Mouse (Mus musculus) midbrain, embryonic 11.5 days (tissue): Measurements from ENCODE around the gene Eif5a2. TPM values are rescaled to one million over a fixed set of nuclear protein-coding genes. Genes with fewer than 3 reads are reported as not detected.
"Not testable (repeated sequence)": the region's sequence is repeated elsewhere in the genome, so short reads cannot be mapped to it uniquely, and the experiment has no call there.

Source experiments
- ATAC-seq: fragments of 200-750 bp; cut with Nextera tagmentation; 2 replicates; pipeline ENCODE4 v1.8.0; 2017; ENCODE audit warnings: moderate TSS enrichment, moderate library complexity; ENCODE audit not compliant: low FRiP score
- DNase-seq: peaks from one replicate; pipeline ENCODE4 v3.0.0; 2015; ENCODE audit warnings: low spot score; ENCODE audit errors: missing footprints
- H3K27ac ChIP-seq: fragments of 300-500 bp; sonication (generic); 2 replicates; pipeline ENCODE4 v1.5.1; 2014; ENCODE audit warnings: low read depth, low read length
- H3K27me3 ChIP-seq: fragments of 300-500 bp; sonication (generic); 2 replicates; pipeline ENCODE4 v1.6.1; 2014; ENCODE audit warnings: mild to moderate bottlenecking, low read length, moderate library complexity, mixed read lengths; ENCODE audit not compliant: control insufficient read depth, insufficient read depth
- H3K36me3 ChIP-seq: fragments of 300-500 bp; sonication (generic); 2 replicates; pipeline ENCODE4 v1.6.1; 2014; ENCODE audit warnings: mild to moderate bottlenecking, low read length, moderate library complexity, mixed read lengths; ENCODE audit not compliant: control insufficient read depth, insufficient read depth
- H3K4me1 ChIP-seq: fragments of 300-500 bp; sonication (generic); 2 replicates; pipeline ENCODE4 v1.6.1; 2014; ENCODE audit warnings: low read length; ENCODE audit not compliant: control insufficient read depth, insufficient read depth
- H3K4me2 ChIP-seq: fragments of 300-500 bp; sonication (generic); 2 replicates; pipeline ENCODE4 v1.6.1; 2014; ENCODE audit warnings: mild to moderate bottlenecking, moderate library complexity
- H3K4me3 ChIP-seq: fragments of 300-500 bp; sonication (generic); 2 replicates; pipeline ENCODE4 v1.5.1; 2014; ENCODE audit warnings: low read depth, low read length
- H3K9ac ChIP-seq: fragments of 300-500 bp; sonication (generic); 2 replicates; pipeline ENCODE4 v1.6.1; 2014; ENCODE audit warnings: low read length
- H3K9me3 ChIP-seq: fragments of 300-500 bp; sonication (generic); 2 replicates; pipeline ENCODE4 v1.6.1; 2016; ENCODE audit warnings: low read length; ENCODE audit not compliant: control insufficient read depth
- WGBS: fragments of 180-500 bp; shearing (Covaris S2); extraction: QIAGEN DNeasy Blood & Tissue Kit; methylation state at CpG from one replicate; pipeline ENCODE4 v1.1.7; 2014; 5-methylcytosine and 5-hydroxymethylcytosine counted together
- polyA plus RNA-seq: library from polyadenylated mRNA; unstranded; fragments of >200 nt; fragmentation: Nextera tagmentation; extraction: Ambion mirVana; gene quantifications from 2 replicates; pipeline ENCODE4 v1.2.1, GENCODE M21; 2014

The Eif5a2 gene
- polyA plus RNA-seq, 1 experiment from 2014 or later: 18.0 TPM

- WGBS: 86% methylated on average over 8 of the region's 8 CpGs
- no peak for ATAC-seq
- H3K4me2 ChIP-seq: no peak overlapping the region
Measured at GRCm38 (mm10) chr3:28761225-28761789, 19.8 kb upstream of the Eif5a2 start.

DNA sequence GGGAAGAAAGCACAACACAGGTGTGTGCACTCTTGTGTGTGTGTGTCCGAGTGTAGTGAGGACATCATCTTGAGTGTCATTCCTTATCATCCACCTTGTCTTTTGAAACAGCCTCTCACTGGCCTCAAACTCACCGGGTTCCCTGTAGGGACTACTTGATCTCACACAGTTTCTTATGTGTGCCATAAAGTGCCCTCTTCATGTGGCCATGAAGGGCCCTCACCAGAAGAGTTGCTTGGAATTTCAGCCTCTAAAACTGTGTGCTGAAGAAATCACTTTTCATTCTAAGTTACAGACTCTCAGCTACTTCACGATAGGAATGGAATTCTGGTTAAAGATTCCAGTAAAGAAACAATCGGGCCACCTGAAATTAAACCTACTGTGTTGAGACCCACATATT is 14.1 kb upstream of the Eif5a2 start:
- H3K4me1 ChIP-seq: no peaks in the 10 kb centered on the region
- no peak overlapping the region for H3K27ac ChIP-seq
- H3K9me3 ChIP-seq: no peaks in the 10 kb centered on the region
- no peak for DNase-seq
- no peak overlapping the region for H3K4me2 ChIP-seq
- WGBS: 92% methylated on average over 4 of the region's 4 CpGs
- no peak overlapping the region for H3K9ac ChIP-seq
- no peaks in the 10 kb centered on the region for H3K36me3 ChIP-seq
- no peak overlapping the region for H3K4me3 ChIP-seq
- no peaks in the 10 kb centered on the region for H3K27me3 ChIP-seq
- ATAC-seq: no peak

More at GRCm38 (mm10) chr3:28761225-28761789, 19.8 kb upstream of the Eif5a2 start:
- no peaks in the 10 kb centered on the region for H3K9me3 ChIP-seq
- no peak overlapping the region for H3K9ac ChIP-seq
- DNase-seq: peak; percentile 19
- no peak overlapping the region for H3K27ac ChIP-seq
- H3K4me3 ChIP-seq: no peak overlapping the region
- no peaks in the 10 kb centered on the region for H3K36me3 ChIP-seq
- no peaks in the 10 kb centered on the region for H3K4me1 ChIP-seq
- no peaks in the 10 kb centered on the region for H3K27me3 ChIP-seq

GRCm38 (mm10) chr3:28768222-28768621 is 12.9 kb upstream of the Eif5a2 start:
- 78% methylated on average over 3 of the region's 3 CpGs for WGBS
- DNase-seq: no peak
- Histone ChIP-seq H3K36me3 (no peaks in the 10 kb centered on the region), H3K9ac (no peak overlapping the region), H3K27me3 (no peaks in the 10 kb centered on the region), H3K4me1 (no peaks in the 10 kb centered on the region), H3K27ac (no peak overlapping the region), H3K4me2 (no peak overlapping the region), H3K9me3 (no peaks in the 10 kb centered on the region), H3K4me3 (no peak overlapping the region)
- no peak for ATAC-seq

DNA sequence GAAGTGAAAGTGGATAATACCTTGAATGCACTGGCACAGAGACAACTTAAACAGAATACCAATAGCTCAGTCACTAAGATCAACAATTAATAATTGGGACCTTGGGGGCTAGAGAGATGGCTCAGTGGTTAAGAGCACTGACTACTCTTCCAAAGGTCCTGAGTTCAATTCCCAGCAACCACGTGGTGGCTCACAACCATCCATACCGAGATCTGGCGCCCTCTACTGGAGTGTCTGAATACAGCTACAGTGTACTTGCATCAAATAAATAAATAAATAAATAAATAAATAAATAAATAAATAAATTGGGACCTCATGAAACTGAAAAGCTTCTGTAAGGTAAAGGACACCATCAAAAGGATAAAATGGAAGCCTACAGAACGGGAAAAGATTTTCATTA is 8.2 kb upstream of the Eif5a2 start:
- DNase-seq, ATAC-seq, H3K9me3 ChIP-seq, H3K9ac ChIP-seq, H3K27ac ChIP-seq, H3K36me3 ChIP-seq, H3K4me1 ChIP-seq, H3K4me2 ChIP-seq, H3K4me3 ChIP-seq, H3K27me3 ChIP-seq: not testable (repeated sequence)
- WGBS: 67% methylated on average over 4 of the region's 4 CpGs

GRCm38 (mm10) chr3:28775361-28775760 is 5.7 kb upstream of the Eif5a2 start:
- H3K27ac ChIP-seq: no peak overlapping the region
- DNase-seq (no peak), ATAC-seq (no peak)
- 92% methylated on average over 7 of the region's 7 CpGs for WGBS
- H3K9me3 ChIP-seq: no peaks in the 10 kb centered on the region
- H3K4me1 ChIP-seq: no peaks in the 10 kb centered on the region
- no peak overlapping the region for H3K9ac ChIP-seq
- no peaks in the 10 kb centered on the region for H3K36me3 ChIP-seq
- H3K4me3 ChIP-seq: no peak overlapping the region
- no peaks in the 10 kb centered on the region for H3K27me3 ChIP-seq
- H3K4me2 ChIP-seq: no peak overlapping the region

DNA sequence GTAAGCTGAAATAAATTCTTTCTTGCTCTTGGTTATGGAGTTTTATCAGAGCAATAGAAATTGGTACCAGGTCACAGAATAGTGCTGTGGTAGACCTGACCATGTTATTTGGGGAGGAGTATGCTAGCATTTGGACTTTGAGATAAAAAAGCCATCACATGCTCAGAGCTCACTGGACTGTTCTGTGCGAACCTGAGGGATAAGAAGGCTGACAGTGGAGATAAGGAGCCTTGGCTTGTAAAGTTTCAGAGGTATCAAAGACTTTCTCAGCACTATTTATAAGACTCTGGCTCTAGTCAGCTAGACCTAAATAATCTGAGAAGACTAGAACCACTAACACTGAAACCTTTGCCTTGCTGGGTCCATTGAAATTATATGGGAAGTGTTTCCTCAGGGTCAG is 5.1 kb upstream of the Eif5a2 start:
- H3K9me3 ChIP-seq: no peaks in the 10 kb centered on the region; the same call in 1 of the 2 replicates
- 87% methylated on average over 1 of the region's 1 CpGs for WGBS
- no peak for DNase-seq
- ATAC-seq: no peak
- no peaks in the 10 kb centered on the region for H3K4me1 ChIP-seq
- no peak overlapping the region for H3K27ac ChIP-seq
- H3K9ac ChIP-seq: no peak overlapping the region
- no peak overlapping the region for H3K4me3 ChIP-seq
- H3K4me2 ChIP-seq: no peak overlapping the region
- H3K27me3 ChIP-seq: peaks cover 4% of the 10 kb centered on the region; the same call in 1 of the 2 replicates
- no peaks in the 10 kb centered on the region for H3K36me3 ChIP-seq

DNA sequence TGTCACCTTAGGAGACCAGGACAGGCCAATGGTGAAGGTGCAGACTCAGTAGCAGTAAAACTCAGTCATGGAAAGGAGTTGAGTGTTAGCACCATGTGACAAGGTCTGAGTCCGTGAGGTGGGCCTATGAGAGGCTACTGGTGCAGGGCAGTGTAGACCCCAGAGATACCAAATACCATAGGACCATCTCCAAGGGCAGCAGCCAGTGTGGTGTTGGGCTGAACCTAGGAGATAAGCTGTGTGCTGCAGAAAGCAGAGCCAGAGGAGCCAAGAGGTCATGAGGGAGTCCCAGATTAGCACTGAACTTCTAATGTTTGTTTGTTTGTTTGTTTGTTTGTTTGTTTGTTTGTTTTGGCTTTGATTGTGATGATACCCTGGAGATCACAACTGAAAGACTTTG is 4.6 kb upstream of the Eif5a2 start:
- Histone ChIP-seq H3K9ac (no peak overlapping the region), H3K27me3 (peaks cover 4% of the 10 kb centered on the region; the same call in 1 of the 2 replicates), H3K36me3 (no peaks in the 10 kb centered on the region), H3K4me2 (no peak overlapping the region), H3K9me3 (no peaks in the 10 kb centered on the region; the same call in 1 of the 2 replicates), H3K27ac (no peak overlapping the region), H3K4me3 (no peak overlapping the region), H3K4me1 (no peaks in the 10 kb centered on the region)
- no peak for ATAC-seq
- WGBS: 76% methylated on average over 1 of the region's 1 CpGs
- no peak for DNase-seq

- Histone ChIP-seq H3K4me1 (peaks cover 4% of the 10 kb centered on the region; the same call in 1 of the 2 replicates), H3K27me3 (peaks cover 7% of the 10 kb centered on the region), H3K9me3 (no peaks in the 10 kb centered on the region; the same call in 1 of the 2 replicates), H3K9ac (0 out of 2 replicates have a peak overlapping the region, but pooled peaks have one; percentile 80), H3K27ac (no peak overlapping the region), H3K36me3 (no peaks in the 10 kb centered on the region), H3K4me3 (no peak overlapping the region), H3K4me2 (peak overlapping the region; percentile 99; the same call in 1 of the 2 replicates)
- ATAC-seq: peak; percentile 2; the same call in 1 of the 2 replicates
- no peak for DNase-seq
- 76% methylated on average over 9 of the region's 9 CpGs for WGBS
Measured at GRCm38 (mm10) chr3:28780511-28780910, 565 bp upstream of the Eif5a2 start.

DNA sequence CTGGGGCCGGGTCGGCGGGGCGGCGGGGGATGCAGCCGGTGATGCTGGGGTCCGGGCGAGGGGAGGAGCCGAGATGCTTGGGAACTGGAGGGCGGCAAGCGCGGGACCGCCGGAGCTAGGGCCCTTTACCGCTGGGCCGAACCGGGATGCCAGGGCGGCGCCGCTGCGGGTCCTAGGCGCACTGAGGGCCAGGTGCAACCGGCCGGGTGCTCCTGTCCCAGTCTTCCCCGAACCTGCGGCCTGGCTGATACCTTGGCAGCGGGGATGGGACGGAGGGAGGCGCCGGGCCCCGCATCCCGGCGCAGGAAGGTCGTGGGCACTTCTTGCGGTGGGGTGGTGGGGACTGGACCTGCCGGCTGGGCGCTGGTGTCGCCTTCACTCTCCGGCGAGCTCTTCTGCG is 346 bp downstream of the Eif5a2 start:
- peak overlapping the region; percentile 99 for H3K4me2 ChIP-seq
- ATAC-seq: no peak
- peaks cover 7% of the 10 kb centered on the region for H3K27me3 ChIP-seq
- H3K27ac ChIP-seq: no peak overlapping the region
- H3K36me3 ChIP-seq: no peaks in the 10 kb centered on the region
- WGBS: 0% methylated on average over 21 of the region's 41 CpGs
- peaks cover 4% of the 10 kb centered on the region; the same call in 1 of the 2 replicates for H3K4me1 ChIP-seq
- H3K9me3 ChIP-seq: no peaks in the 10 kb centered on the region; the same call in 1 of the 2 replicates
- peak; percentile 93 for DNase-seq
- peak overlapping the region; percentile 80 for H3K9ac ChIP-seq
- H3K4me3 ChIP-seq: peak overlapping the region; percentile 71
